Mouse (Mus musculus): ENCODE measurements around the gene Dclk1. TPM values are rescaled to one million over a fixed set of nuclear protein-coding genes. Genes with fewer than 3 reads are reported as not detected.

Gene Dclk1
- polyA plus RNA-seq, 1 experiment from 2014 or later, result 18.7 TPM

- Histone ChIP-seq H3K9ac (replicated peaks; ENCODE audit: low read depth, low read length) (no peak overlapping the region), H3K4me3 (ENCODE audit: low read depth, low read length) (no peak overlapping the region), H3K36me3 (ENCODE audit: control insufficient read depth, insufficient read depth, low read length) (no peaks in the 10 kb centered on the region), H3K27me3 (ENCODE audit: control insufficient read depth, insufficient read depth, low read length) (no peaks in the 10 kb centered on the region), H3K4me1 (ENCODE audit: control insufficient read depth, insufficient read depth, low read length) (no peaks in the 10 kb centered on the region), H3K27ac (ENCODE audit: low read length) (no peak overlapping the region), H3K9me3 (ENCODE audit: control insufficient read depth, low read depth, low read length) (no peaks in the 10 kb centered on the region), H3K4me2 (replicated peaks; ENCODE audit: low read depth, low read length) (no peak overlapping the region)
- 86% methylated on average over 8 of the region's 8 CpGs for WGBS
- ATAC-seq (ENCODE audit: insufficient number of reproducible peaks, insufficient read depth, low FRiP score, low read depth), result no peak
Observed at GRCm38 (mm10) chr3:55367166-55367565, 125.0 kb downstream of the Dclk1 start.

GRCm38 (mm10) chr3:55369156-55369555 lies 127.0 kb downstream of the Dclk1 start:
- WGBS, result 65% methylated on average over 7 of the region's 7 CpGs
- Histone ChIP-seq H3K4me2 (replicated peaks; ENCODE audit: low read depth, low read length) (no peak overlapping the region), H3K9me3 (ENCODE audit: control insufficient read depth, low read depth, low read length) (no peaks in the 10 kb centered on the region), H3K4me3 (ENCODE audit: low read depth, low read length) (no peak overlapping the region), H3K36me3 (ENCODE audit: control insufficient read depth, insufficient read depth, low read length) (no peaks in the 10 kb centered on the region), H3K9ac (replicated peaks; ENCODE audit: low read depth, low read length) (no peak overlapping the region), H3K27me3 (ENCODE audit: control insufficient read depth, insufficient read depth, low read length) (no peaks in the 10 kb centered on the region), H3K27ac (ENCODE audit: low read length) (no peak overlapping the region), H3K4me1 (ENCODE audit: control insufficient read depth, insufficient read depth, low read length) (no peaks in the 10 kb centered on the region)
- ATAC-seq (ENCODE audit: insufficient number of reproducible peaks, insufficient read depth, low FRiP score, low read depth), result no peak

GRCm38 (mm10) chr3:55373689-55374088 lies 131.5 kb downstream of the Dclk1 start:
- Histone ChIP-seq H3K9ac (replicated peaks; ENCODE audit: low read depth, low read length) (no peak overlapping the region), H3K27me3 (ENCODE audit: control insufficient read depth, insufficient read depth, low read length) (no peaks in the 10 kb centered on the region)
- peak; percentile 82; the same call in 1 of the 2 replicates for ATAC-seq (ENCODE audit: insufficient number of reproducible peaks, insufficient read depth, low FRiP score, low read depth)

DNA sequence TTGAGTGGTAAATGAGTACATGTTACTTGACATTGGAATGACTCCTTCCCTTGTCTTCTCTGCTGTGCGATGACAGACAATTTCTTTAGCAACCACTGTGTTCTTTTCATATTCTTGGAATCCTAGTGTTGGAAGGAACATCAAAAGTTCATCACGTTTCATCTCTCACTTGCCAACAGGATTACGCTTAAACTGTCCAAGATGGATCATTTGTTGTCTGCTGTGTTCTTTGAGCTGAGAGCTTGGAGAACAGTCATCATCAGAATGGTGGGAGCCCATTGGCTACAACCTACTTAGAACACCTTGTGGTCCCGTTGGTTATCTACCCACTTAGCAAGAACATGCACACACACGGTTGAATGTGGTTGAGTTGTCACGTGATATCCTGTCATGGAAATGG lies 136.4 kb downstream of the Dclk1 start:
- 93% methylated on average over 6 of the region's 6 CpGs for WGBS

More at GRCm38 (mm10) chr3:55373689-55374088, 131.5 kb downstream of the Dclk1 start:
- peak overlapping the region; percentile 56 for H3K4me2 ChIP-seq (replicated peaks; ENCODE audit: low read depth, low read length)
- peak overlapping the region; percentile 28 for H3K4me3 ChIP-seq (ENCODE audit: low read depth, low read length)
- H3K36me3 ChIP-seq (ENCODE audit: control insufficient read depth, insufficient read depth, low read length), result no peaks in the 10 kb centered on the region
- no peaks in the 10 kb centered on the region for H3K4me1 ChIP-seq (ENCODE audit: control insufficient read depth, insufficient read depth, low read length)
- no peaks in the 10 kb centered on the region for H3K9me3 ChIP-seq (ENCODE audit: control insufficient read depth, low read depth, low read length)
- no peak overlapping the region for H3K27ac ChIP-seq (ENCODE audit: low read length)
- 7% methylated on average over 11 of the region's 11 CpGs for WGBS

DNA sequence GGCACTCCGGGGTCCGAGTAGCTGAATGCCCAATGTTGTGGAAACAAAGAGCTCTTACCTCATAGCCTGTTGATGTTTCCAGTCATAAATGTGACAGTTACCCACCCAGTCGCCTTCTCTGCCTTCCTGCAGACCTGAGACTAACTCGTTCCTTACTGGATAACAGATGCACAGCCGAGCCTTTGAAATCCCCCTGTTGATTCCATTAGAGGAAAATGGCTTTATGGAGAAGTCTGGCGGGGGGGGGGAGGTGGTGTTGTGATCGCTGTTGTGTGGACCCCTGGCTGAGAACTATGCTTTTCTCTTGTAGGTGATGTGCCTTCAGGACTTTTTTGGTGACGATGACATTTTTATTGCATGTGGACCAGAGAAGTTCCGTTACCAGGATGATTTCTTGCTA lies 138.3 kb downstream of the Dclk1 start:
- 59% methylated on average over 9 of the region's 9 CpGs for WGBS
- H3K4me2 ChIP-seq (replicated peaks; ENCODE audit: low read depth, low read length), result no peak overlapping the region
- no peak overlapping the region for H3K27ac ChIP-seq (ENCODE audit: low read length)

More for the DNA sequence above, 136.4 kb downstream of the Dclk1 start:
- Histone ChIP-seq H3K9me3 (ENCODE audit: control insufficient read depth, low read depth, low read length) (no peaks in the 10 kb centered on the region), H3K27ac (ENCODE audit: low read length) (no peak overlapping the region), H3K27me3 (ENCODE audit: control insufficient read depth, insufficient read depth, low read length) (no peaks in the 10 kb centered on the region), H3K9ac (replicated peaks; ENCODE audit: low read depth, low read length) (no peak overlapping the region), H3K4me2 (replicated peaks; ENCODE audit: low read depth, low read length) (no peak overlapping the region), H3K4me3 (ENCODE audit: low read depth, low read length) (no peak overlapping the region), H3K36me3 (ENCODE audit: control insufficient read depth, insufficient read depth, low read length) (no peaks in the 10 kb centered on the region), H3K4me1 (ENCODE audit: control insufficient read depth, insufficient read depth, low read length) (no peaks in the 10 kb centered on the region)
- ATAC-seq (ENCODE audit: insufficient number of reproducible peaks, insufficient read depth, low FRiP score, low read depth), result no peak

GRCm38 (mm10) chr3:55392605-55393004 lies 150.4 kb downstream of the Dclk1 start:
- no peaks in the 10 kb centered on the region for H3K9me3 ChIP-seq (ENCODE audit: control insufficient read depth, low read depth, low read length)
- no peaks in the 10 kb centered on the region; the same call in 1 of the 2 replicates for H3K4me1 ChIP-seq (ENCODE audit: control insufficient read depth, insufficient read depth, low read length)
- H3K27me3 ChIP-seq (ENCODE audit: control insufficient read depth, insufficient read depth, low read length), result no peaks in the 10 kb centered on the region
- no peak overlapping the region for H3K4me2 ChIP-seq (replicated peaks; ENCODE audit: low read depth, low read length)
- ATAC-seq (ENCODE audit: insufficient number of reproducible peaks, insufficient read depth, low FRiP score, low read depth), result peak; percentile 37; the same call in 1 of the 2 replicates
- H3K9ac ChIP-seq (replicated peaks; ENCODE audit: low read depth, low read length), result no peak overlapping the region
- 42% methylated on average over 3 of the region's 3 CpGs for WGBS
- H3K36me3 ChIP-seq (ENCODE audit: control insufficient read depth, insufficient read depth, low read length), result no peaks in the 10 kb centered on the region
- no peak overlapping the region for H3K27ac ChIP-seq (ENCODE audit: low read length)
- H3K4me3 ChIP-seq (ENCODE audit: low read depth, low read length), result no peak overlapping the region

More for the DNA sequence above, 138.3 kb downstream of the Dclk1 start:
- Histone ChIP-seq H3K9ac (replicated peaks; ENCODE audit: low read depth, low read length) (no peak overlapping the region), H3K9me3 (ENCODE audit: control insufficient read depth, low read depth, low read length) (no peaks in the 10 kb centered on the region), H3K4me1 (ENCODE audit: control insufficient read depth, insufficient read depth, low read length) (no peaks in the 10 kb centered on the region), H3K4me3 (ENCODE audit: low read depth, low read length) (no peak overlapping the region), H3K36me3 (ENCODE audit: control insufficient read depth, insufficient read depth, low read length) (no peaks in the 10 kb centered on the region), H3K27me3 (ENCODE audit: control insufficient read depth, insufficient read depth, low read length) (no peaks in the 10 kb centered on the region)
- no peak for ATAC-seq (ENCODE audit: insufficient number of reproducible peaks, insufficient read depth, low FRiP score, low read depth)

DNA sequence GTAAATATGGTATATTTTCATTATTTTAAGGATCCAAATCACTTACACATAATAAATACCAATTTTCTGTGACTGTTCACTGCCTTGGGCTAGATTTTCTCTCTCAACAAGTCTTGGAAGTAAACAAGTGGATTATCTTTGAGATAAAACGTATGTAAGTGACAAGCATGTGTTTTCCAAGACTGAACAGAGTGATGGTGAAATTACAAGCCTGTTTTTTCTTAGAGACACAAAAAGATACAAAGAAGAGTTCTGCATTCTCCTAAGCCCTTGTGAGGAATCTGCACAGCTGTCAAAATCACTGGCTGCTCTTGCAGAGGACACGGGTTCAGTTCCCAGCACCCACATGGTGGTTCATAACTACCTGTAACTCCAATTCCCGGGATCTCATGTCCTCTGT lies 151.4 kb downstream of the Dclk1 start:
- H3K4me3 ChIP-seq (ENCODE audit: low read depth, low read length), result no peak overlapping the region
- H3K27ac ChIP-seq (ENCODE audit: low read length), result no peak overlapping the region
- H3K4me2 ChIP-seq (replicated peaks; ENCODE audit: low read depth, low read length), result no peak overlapping the region
- no peaks in the 10 kb centered on the region for H3K9me3 ChIP-seq (ENCODE audit: control insufficient read depth, low read depth, low read length)
- 62% methylated on average over 3 of the region's 3 CpGs for WGBS
- no peaks in the 10 kb centered on the region for H3K27me3 ChIP-seq (ENCODE audit: control insufficient read depth, insufficient read depth, low read length)
- H3K36me3 ChIP-seq (ENCODE audit: control insufficient read depth, insufficient read depth, low read length), result no peaks in the 10 kb centered on the region
- no peak for ATAC-seq (ENCODE audit: insufficient number of reproducible peaks, insufficient read depth, low FRiP score, low read depth)
- no peaks in the 10 kb centered on the region; the same call in 1 of the 2 replicates for H3K4me1 ChIP-seq (ENCODE audit: control insufficient read depth, insufficient read depth, low read length)
- no peak overlapping the region for H3K9ac ChIP-seq (replicated peaks; ENCODE audit: low read depth, low read length)

DNA sequence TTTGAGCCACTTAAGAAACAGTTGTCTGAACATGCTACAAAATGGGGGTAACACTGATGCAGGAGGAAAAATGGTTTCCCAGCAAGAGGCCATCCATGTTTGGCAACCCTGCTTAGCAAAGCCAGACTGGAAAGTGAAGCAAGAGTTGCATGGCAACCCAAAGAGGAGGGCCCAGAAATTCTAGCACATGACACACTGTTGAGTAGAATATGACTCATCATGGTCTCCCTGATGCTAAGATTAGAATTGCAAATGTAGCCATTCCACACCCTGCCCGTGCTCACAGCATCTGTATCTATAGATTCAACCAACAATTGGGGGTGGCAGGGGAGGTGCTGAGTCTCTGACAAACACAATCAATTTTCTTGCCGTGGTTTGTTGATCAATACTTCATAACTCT lies 154.6 kb downstream of the Dclk1 start:
- WGBS, result 82% methylated on average over 2 of the region's 2 CpGs
- Histone ChIP-seq H3K4me3 (ENCODE audit: low read depth, low read length) (no peak overlapping the region), H3K4me1 (ENCODE audit: control insufficient read depth, insufficient read depth, low read length) (no peaks in the 10 kb centered on the region; the same call in 1 of the 2 replicates), H3K27ac (ENCODE audit: low read length) (no peak overlapping the region), H3K27me3 (ENCODE audit: control insufficient read depth, insufficient read depth, low read length) (no peaks in the 10 kb centered on the region), H3K4me2 (replicated peaks; ENCODE audit: low read depth, low read length) (no peak overlapping the region), H3K9ac (replicated peaks; ENCODE audit: low read depth, low read length) (no peak overlapping the region), H3K36me3 (ENCODE audit: control insufficient read depth, insufficient read depth, low read length) (no peaks in the 10 kb centered on the region), H3K9me3 (ENCODE audit: control insufficient read depth, low read depth, low read length) (no peaks in the 10 kb centered on the region)
- no peak for ATAC-seq (ENCODE audit: insufficient number of reproducible peaks, insufficient read depth, low FRiP score, low read depth)
